Mouse (Mus musculus): Measurements from ENCODE around the gene S100a2. TPM values are rescaled to one million over a fixed set of nuclear protein-coding genes. Genes with fewer than 3 reads are reported as not detected.

S100a2 gene
- polyA plus RNA-seq, 1 experiment from 2014 or later, result not detected

DNA sequence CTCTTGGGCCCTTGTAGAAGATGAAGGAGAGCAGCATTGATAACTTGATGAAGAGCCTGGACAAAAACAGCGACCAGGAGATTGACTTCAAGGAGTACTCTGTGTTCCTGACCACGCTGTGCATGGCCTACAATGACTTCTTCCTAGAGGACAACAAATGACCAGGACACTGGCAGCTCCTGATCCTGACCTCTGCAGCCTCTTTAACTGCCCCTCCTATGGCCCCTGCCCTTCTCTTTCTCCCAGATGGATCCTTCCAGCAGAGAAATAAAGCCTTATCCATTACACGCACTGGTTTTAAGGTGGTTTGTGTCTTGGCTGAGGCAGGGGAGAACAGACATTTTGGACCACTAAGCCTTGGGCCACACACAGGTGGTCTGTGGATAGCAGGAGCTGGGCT lies 21.4 kb downstream of the S100a2 start:
- Histone ChIP-seq H3K4me1 (peaks cover 8% of the 10 kb centered on the region; the same call in 1 of the 2 replicates), H3K9ac (replicated peaks) (no peak overlapping the region), H3K4me2 (replicated peaks) (no peak overlapping the region), H3K4me3 (no peak overlapping the region), H3K36me3 (no peaks in the 10 kb centered on the region), H3K27me3 (peaks cover 20% of the 10 kb centered on the region), H3K9me3 (no peaks in the 10 kb centered on the region), H3K27ac (replicated peaks) (no peak overlapping the region)
- ATAC-seq (ENCODE audit: low FRiP score, low read depth), result no peak
- WGBS, result 92% methylated on average over 3 of the region's 3 CpGs

DNA sequence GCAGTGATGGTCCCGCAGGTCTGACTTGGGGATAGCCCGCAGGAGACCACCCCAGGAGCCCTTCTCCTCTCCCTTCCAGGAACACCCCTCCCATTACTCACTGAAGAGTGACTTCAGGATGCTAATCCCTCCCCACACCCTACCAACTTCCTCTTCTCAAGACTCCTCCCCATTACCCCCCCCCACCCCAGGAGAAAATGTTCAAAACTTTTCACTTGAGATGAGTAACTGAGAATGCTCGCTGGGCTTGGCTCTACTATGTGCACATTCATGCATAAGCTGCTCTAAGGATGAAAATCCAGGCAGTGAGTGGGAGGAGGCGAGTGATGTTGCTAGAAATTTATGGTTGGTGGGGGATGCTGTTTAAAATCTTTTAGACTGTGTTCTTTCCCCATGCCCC lies 22.0 kb downstream of the S100a2 start:
- Histone ChIP-seq H3K27me3 (peaks cover 20% of the 10 kb centered on the region), H3K9me3 (no peaks in the 10 kb centered on the region), H3K4me2 (replicated peaks) (no peak overlapping the region), H3K4me3 (no peak overlapping the region), H3K27ac (replicated peaks) (no peak overlapping the region), H3K9ac (replicated peaks) (no peak overlapping the region), H3K4me1 (peaks cover 8% of the 10 kb centered on the region; the same call in 1 of the 2 replicates), H3K36me3 (no peaks in the 10 kb centered on the region)
- no peak for ATAC-seq (ENCODE audit: low FRiP score, low read depth)
- WGBS, result 64% methylated on average over 4 of the region's 4 CpGs

DNA sequence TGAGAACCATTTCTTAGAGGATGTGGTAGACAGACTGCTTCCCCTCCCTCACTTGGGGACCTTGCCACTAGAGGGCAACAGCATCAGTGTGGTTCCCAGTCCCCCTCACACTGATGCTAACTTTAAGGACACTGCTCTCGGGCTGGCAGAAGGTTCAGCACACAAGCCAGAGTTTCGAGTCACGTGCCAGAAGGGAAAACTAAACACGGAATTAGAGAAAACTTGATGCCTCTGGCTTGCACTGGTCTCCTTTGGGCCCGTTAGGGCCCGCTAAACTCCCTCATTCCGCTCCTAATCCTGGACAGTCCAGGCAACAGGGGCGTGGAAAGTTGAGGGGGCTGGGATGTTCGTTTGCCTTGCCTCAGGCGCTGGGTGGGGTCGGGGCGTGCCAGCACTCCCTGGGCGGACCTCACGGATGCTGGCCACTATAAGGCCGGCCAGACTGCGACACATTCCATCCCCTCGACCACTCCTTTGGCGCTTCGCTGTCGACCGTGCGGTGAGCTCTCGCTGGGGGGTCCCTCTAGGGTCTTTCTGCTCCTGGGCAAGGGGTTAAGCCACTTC lies 22.8 kb downstream of the S100a2 start, which contains the start of gene S100a6:
Gene S100a6, plus strand, starts transcription at position 155 of the 564 bp plus-strand sequence.
- Histone ChIP-seq H3K4me1 (peaks cover 8% of the 10 kb centered on the region; the same call in 1 of the 2 replicates), H3K9me3 (0 out of 2 replicates have a peak, but pooled peaks cover 3% of the 10 kb centered on the region), H3K27me3 (peaks cover 20% of the 10 kb centered on the region), H3K27ac (replicated peaks) (no peak within 1 kb of the TSS), H3K36me3 (no peaks in the 10 kb centered on the region), H3K9ac (replicated peaks) (no peak within 1 kb of the TSS), H3K4me2 (replicated peaks) (peak within 1 kb of the TSS; percentile 70), H3K4me3 (peak within 1 kb of the TSS; percentile 38)
- under 1% methylated on average over 23 of the region's 23 CpGs for WGBS
- ATAC-seq (ENCODE audit: low FRiP score, low read depth), result peak; percentile 80

DNA sequence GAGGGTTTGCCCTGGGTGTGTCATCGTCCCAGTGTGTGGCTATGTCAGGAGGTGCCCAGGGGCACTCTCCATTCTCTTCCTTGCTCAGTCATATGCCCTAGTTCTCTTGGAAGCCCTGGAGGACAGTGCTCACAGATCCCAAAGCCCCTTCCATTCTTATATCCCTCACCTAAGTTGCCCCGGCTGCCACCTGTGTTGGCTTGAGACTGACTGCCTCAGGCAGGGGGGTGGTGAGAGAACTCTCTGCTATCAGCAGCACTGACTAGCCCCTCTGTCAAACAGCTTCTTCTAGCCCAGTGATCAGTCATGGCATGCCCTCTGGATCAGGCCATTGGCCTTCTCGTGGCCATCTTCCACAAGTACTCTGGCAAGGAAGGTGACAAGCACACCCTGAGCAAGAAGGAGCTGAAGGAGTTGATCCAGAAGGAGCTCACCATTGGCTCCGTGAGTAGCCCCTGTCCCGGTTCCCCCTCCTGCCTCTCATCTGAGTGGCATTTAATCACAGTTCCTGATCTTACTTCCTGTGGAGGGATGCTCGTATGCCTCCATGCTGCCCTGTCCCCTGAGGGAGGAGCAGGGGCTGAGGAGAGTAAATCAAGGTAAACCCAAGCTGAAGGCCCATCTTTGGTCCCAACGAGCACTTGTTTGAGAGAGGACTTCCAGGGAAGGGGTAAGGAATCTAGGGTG lies 23.6 kb downstream of the S100a2 start:
- H3K9ac ChIP-seq (replicated peaks), result no peak overlapping the region
- H3K4me1 ChIP-seq, result peaks cover 8% of the 10 kb centered on the region; the same call in 1 of the 2 replicates
- WGBS, result 71% methylated on average over 7 of the region's 7 CpGs
- H3K27me3 ChIP-seq, result peaks cover 20% of the 10 kb centered on the region
- peak overlapping the region; percentile 70 for H3K4me2 ChIP-seq (replicated peaks)
- no peak overlapping the region for H3K4me3 ChIP-seq
- no peak overlapping the region for H3K27ac ChIP-seq (replicated peaks)
- 0 out of 2 replicates have a peak, but pooled peaks have one; percentile 5 for ATAC-seq (ENCODE audit: low FRiP score, low read depth)
- H3K36me3 ChIP-seq, result no peaks in the 10 kb centered on the region
- H3K9me3 ChIP-seq, result 0 out of 2 replicates have a peak, but pooled peaks cover 3% of the 10 kb centered on the region

DNA sequence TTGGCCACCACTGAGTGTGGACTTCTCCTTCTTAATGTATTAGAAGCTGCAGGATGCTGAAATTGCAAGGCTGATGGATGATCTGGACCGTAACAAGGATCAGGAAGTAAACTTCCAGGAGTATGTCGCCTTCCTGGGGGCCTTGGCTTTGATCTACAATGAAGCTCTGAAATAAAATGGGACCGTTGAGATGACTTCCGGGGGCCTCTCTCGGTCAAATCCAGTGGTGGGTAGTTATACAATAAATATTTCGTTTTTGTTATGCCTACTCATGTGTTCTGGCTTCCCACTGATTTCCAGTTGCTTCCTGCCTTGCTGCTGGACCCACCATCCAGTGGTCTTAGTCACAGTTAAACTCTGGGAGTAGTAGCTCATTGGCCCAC lies 24.1 kb downstream of the S100a2 start:
- Histone ChIP-seq H3K9ac (replicated peaks) (no peak overlapping the region), H3K9me3 (0 out of 2 replicates have a peak, but pooled peaks cover 3% of the 10 kb centered on the region), H3K4me3 (no peak overlapping the region), H3K4me2 (replicated peaks) (no peak overlapping the region), H3K27me3 (peaks cover 20% of the 10 kb centered on the region), H3K27ac (replicated peaks) (no peak overlapping the region), H3K4me1 (peaks cover 8% of the 10 kb centered on the region; the same call in 1 of the 2 replicates), H3K36me3 (no peaks in the 10 kb centered on the region)
- 86% methylated on average over 6 of the region's 6 CpGs for WGBS
- no peak for ATAC-seq (ENCODE audit: low FRiP score, low read depth)

DNA sequence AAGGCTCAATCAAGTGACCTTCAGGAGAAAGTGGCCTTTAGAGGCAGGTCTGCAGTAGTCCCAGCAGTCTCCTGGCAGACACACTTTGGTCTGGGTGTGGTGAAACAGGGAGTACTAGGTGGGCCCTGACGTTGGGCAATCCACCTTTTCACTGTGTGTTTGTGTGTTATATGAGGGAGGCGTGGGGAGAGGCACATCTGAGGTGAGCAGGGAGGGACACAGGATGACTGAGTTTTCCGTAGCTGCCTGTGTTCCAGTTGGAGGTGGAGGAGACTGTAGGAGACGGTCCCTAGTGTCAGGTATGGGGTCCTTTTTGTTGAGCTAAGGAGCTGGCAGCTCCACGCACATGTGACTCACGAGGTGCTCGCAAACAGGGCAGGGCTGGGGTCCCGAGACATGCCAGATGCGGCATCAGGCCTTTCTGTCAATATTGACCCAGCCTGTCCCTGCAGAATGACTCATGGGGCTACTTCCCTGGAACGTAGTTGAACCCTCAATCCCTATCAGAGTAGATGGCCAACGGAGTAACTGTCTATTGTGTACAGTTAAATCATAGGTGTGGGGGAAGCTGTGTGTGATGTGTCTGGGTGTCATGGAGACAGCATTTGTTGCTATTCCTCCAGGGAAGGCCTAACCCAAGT lies 24.7 kb downstream of the S100a2 start:
- Histone ChIP-seq H3K9me3 (0 out of 2 replicates have a peak, but pooled peaks cover 3% of the 10 kb centered on the region), H3K27ac (replicated peaks) (no peak overlapping the region), H3K9ac (replicated peaks) (no peak overlapping the region), H3K4me3 (no peak overlapping the region), H3K4me2 (replicated peaks) (no peak overlapping the region), H3K4me1 (peaks cover 8% of the 10 kb centered on the region; the same call in 1 of the 2 replicates), H3K36me3 (no peaks in the 10 kb centered on the region), H3K27me3 (peaks cover 20% of the 10 kb centered on the region)
- ATAC-seq (ENCODE audit: low FRiP score, low read depth), result no peak
- WGBS, result 81% methylated on average over 11 of the region's 11 CpGs

DNA sequence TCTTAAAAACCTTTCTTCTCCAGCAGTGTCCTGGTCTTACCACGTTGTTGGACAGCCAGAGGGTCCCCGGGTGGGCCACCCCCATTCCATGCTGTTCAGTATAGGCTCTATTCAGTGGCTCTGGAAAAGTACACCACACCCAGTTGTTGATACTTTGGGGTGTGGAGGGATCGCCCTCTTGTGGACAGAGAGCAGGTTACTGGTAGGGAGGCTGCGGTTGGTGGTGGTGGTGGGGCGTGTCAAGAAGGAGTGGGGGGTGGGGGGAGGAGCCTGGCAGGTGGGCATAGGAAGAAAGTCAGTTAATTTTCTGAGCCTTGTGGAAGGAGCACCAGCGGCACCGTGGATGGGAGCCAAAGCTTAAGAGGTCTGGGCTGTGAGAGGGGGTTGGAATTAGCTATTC lies 25.4 kb downstream of the S100a2 start:
- no peak overlapping the region for H3K4me3 ChIP-seq
- H3K4me1 ChIP-seq, result peaks cover 8% of the 10 kb centered on the region; the same call in 1 of the 2 replicates
- peak; percentile 35; the same call in 1 of the 2 replicates for ATAC-seq (ENCODE audit: low FRiP score, low read depth)
- H3K4me2 ChIP-seq (replicated peaks), result no peak overlapping the region
- no peak overlapping the region for H3K27ac ChIP-seq (replicated peaks)
- H3K9ac ChIP-seq (replicated peaks), result no peak overlapping the region
- peaks cover 20% of the 10 kb centered on the region for H3K27me3 ChIP-seq
- H3K36me3 ChIP-seq, result no peaks in the 10 kb centered on the region
- 0 out of 2 replicates have a peak, but pooled peaks cover 3% of the 10 kb centered on the region for H3K9me3 ChIP-seq
- WGBS, result 8% methylated on average over 7 of the region's 7 CpGs

DNA sequence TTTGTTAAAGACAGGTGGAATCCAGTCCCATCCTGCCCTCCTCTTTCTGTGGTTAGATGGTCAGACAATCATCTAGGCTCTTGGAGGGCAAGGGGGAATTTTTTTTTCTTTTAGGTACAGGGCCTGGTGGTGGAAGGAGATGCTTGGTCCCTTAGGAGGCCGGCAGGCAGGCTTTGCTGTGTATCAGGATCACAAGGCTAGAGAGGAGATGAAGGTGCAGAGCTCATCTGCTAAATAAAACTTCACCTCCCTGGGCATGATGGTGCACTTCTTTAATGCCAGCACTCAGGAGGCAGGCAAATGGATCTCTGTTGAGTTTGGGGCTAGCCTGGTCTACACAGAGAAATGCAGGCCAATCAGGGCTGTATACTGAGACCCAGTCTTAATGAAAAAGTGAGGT lies 25.9 kb downstream of the S100a2 start:
- ATAC-seq (ENCODE audit: low FRiP score, low read depth), result no peak
- Histone ChIP-seq H3K4me3 (no peak overlapping the region), H3K27me3 (peaks cover 20% of the 10 kb centered on the region), H3K27ac (replicated peaks) (no peak overlapping the region), H3K4me2 (replicated peaks) (no peak overlapping the region), H3K9me3 (0 out of 2 replicates have a peak, but pooled peaks cover 3% of the 10 kb centered on the region), H3K9ac (replicated peaks) (no peak overlapping the region), H3K4me1 (peaks cover 8% of the 10 kb centered on the region; the same call in 1 of the 2 replicates), H3K36me3 (no peaks in the 10 kb centered on the region)
- 81% methylated on average over 1 of the region's 1 CpGs for WGBS

DNA sequence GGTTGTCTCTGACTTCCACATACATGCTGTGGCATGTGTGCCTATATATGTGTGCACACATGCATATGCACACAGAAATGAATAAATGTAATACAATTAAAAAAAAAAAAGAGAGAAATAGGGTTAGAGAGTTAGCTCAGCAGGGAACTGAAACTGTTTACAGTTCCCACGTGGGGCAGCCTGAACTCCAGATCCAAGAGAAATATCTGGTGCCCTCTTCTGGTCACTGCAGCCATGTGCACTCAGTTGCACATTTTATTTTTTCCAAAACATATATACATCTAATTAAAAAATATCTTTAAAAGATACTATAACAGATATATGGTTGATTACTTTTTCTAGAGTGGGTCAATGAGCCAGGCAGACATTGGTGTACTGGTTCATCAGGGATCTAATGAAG lies 27.5 kb downstream of the S100a2 start:
- H3K27me3 ChIP-seq, result peaks cover 20% of the 10 kb centered on the region

DNA sequence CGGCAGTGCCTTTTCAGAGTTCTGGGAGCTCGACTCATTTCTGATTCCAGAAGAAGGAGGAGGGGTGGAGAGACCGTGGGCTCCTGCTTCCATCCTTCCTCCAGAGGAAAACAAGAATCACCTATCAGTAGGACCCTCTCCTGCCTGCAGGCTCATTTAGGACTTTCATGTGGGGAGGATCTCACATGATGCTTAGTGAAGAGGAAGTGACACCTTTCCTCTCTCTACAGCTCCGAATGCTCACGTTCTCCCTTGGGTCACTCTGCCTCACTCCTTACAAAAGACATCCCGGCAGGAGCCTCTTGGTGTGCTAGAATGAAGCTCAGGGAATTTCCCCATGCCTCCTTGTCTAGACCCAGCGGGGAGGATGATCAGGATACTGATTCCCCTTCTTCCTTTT lies 31.5 kb downstream of the S100a2 start:
- Histone ChIP-seq H3K9me3 (0 out of 2 replicates have a peak, but pooled peaks cover 3% of the 10 kb centered on the region), H3K9ac (replicated peaks) (no peak overlapping the region), H3K27me3 (no peaks in the 10 kb centered on the region; the same call in 1 of the 2 replicates), H3K36me3 (no peaks in the 10 kb centered on the region), H3K27ac (replicated peaks) (no peak overlapping the region), H3K4me2 (replicated peaks) (no peak overlapping the region), H3K4me1 (peaks cover 14% of the 10 kb centered on the region), H3K4me3 (no peak overlapping the region)
- WGBS, result 61% methylated on average over 7 of the region's 7 CpGs
- no peak for ATAC-seq (ENCODE audit: low FRiP score, low read depth)

More for the DNA sequence above, 27.5 kb downstream of the S100a2 start:
- Histone ChIP-seq H3K4me3 (no peak overlapping the region), H3K4me1 (peaks cover 8% of the 10 kb centered on the region; the same call in 1 of the 2 replicates), H3K36me3 (no peaks in the 10 kb centered on the region), H3K27ac (replicated peaks) (no peak overlapping the region), H3K4me2 (replicated peaks) (no peak overlapping the region), H3K9ac (replicated peaks) (no peak overlapping the region), H3K9me3 (0 out of 2 replicates have a peak, but pooled peaks cover 3% of the 10 kb centered on the region)
- WGBS, result 10% methylated on average over 1 of the region's 1 CpGs
- ATAC-seq (ENCODE audit: low FRiP score, low read depth), result no peak

DNA sequence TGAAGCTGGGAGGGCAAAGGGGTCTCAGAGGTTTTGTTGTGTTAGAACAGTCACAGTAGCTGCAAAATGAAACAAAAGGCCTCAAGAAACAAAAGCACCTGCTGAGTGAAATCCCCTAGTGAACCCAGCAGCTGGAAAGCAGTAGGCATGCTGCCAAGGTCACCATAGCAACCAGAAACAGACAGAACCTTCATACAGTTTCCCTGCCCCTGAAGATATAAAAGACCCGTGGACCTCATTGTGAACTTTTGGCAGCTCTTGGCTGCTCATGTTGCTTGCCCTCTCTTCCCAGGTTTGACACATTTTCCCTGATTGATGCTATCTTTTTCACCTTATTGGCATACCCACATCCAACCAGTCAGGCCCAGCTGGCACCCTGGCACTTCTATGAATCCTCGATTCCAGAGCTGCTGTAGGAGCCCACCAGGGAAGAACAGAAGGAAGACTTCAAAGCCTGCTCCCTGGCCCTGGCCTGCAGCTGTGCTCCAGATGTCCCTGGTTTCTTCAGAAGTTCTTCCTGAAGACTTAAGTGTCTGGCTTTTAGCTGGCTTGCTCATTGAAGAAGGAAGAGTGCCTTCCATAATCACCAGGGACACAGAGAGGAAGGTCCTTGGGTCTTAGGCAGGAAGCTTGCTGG lies 33.5 kb downstream of the S100a2 start:
- 0 out of 2 replicates have a peak, but pooled peaks have one; percentile 58 for ATAC-seq (ENCODE audit: low FRiP score, low read depth)
- no peak overlapping the region for H3K4me2 ChIP-seq (replicated peaks)
- no peaks in the 10 kb centered on the region for H3K36me3 ChIP-seq
- no peak overlapping the region for H3K4me3 ChIP-seq
- no peak overlapping the region for H3K9ac ChIP-seq (replicated peaks)
- 11% methylated on average over 2 of the region's 2 CpGs for WGBS
- H3K4me1 ChIP-seq, result peaks cover 14% of the 10 kb centered on the region
- no peaks in the 10 kb centered on the region for H3K9me3 ChIP-seq
- H3K27me3 ChIP-seq, result no peaks in the 10 kb centered on the region; the same call in 1 of the 2 replicates
- peak overlapping the region; percentile 36; the same call in 1 of the 2 replicates for H3K27ac ChIP-seq (replicated peaks)

Data from midbrain, embryonic 12.5 days (tissue).